Mouse (Mus musculus) embryonic facial prominence, embryonic 12.5 days (tissue): ENCODE results near the gene Slit3. TPM values are rescaled to one million over a fixed set of nuclear protein-coding genes. Genes with fewer than 3 reads are reported as not detected.
A peak's percentile ranks its signal among the peaks of the same experiment; 100 is the strongest.

ENCODE experiments used
- ATAC-seq: fragments of 200-750 bp; cut with Nextera tagmentation; 2 replicates; pipeline ENCODE4 v1.8.0; 2017; ENCODE audit not compliant: insufficient number of reproducible peaks, insufficient read depth, low FRiP score, low TSS enrichment
- H3K27ac ChIP-seq: fragments of 300-500 bp; sonication (generic); 2 replicates; pipeline ENCODE4 v1.5.1; 2016; ENCODE audit warnings: mild to moderate bottlenecking
- H3K27me3 ChIP-seq: fragments of 300-500 bp; sonication (generic); 2 replicates; pipeline ENCODE4 v1.6.1; 2016; ENCODE audit warnings: mild to moderate bottlenecking, moderate library complexity
- H3K36me3 ChIP-seq: fragments of 300-500 bp; sonication (generic); 2 replicates; pipeline ENCODE4 v1.6.1; 2016; ENCODE audit warnings: mild to moderate bottlenecking
- H3K4me1 ChIP-seq: fragments of 300-500 bp; sonication (generic); 2 replicates; pipeline ENCODE4 v1.6.1; 2016
- H3K4me2 ChIP-seq: fragments of 300-500 bp; sonication (generic); replicated peaks from 2 replicates; pipeline ENCODE4 v1.6.1; 2016; ENCODE audit warnings: mild to moderate bottlenecking, moderate library complexity
- H3K4me3 ChIP-seq: fragments of 300-500 bp; sonication (generic); 2 replicates; pipeline ENCODE4 v1.5.1; 2016; ENCODE audit warnings: mild to moderate bottlenecking
- H3K9ac ChIP-seq: fragments of 300-500 bp; sonication (generic); 2 replicates; pipeline ENCODE4 v1.6.1; 2016; ENCODE audit warnings: mild to moderate bottlenecking, moderate library complexity
- H3K9me3 ChIP-seq: fragments of 300-500 bp; sonication (generic); 2 replicates; pipeline ENCODE4 v1.6.1; 2016; ENCODE audit warnings: mild to moderate bottlenecking, moderate library complexity
- WGBS: fragments of 180-500 bp; shearing (Covaris S2); methylation state at CpG from one replicate; pipeline ENCODE4 v1.1.7; 2016; 5-methylcytosine and 5-hydroxymethylcytosine counted together
- polyA plus RNA-seq: library from polyadenylated mRNA; unstranded; fragments of >200 nt; fragmentation: Nextera tagmentation; extraction: Ambion mirVana; gene quantifications from 2 replicates; pipeline ENCODE4 v1.2.1, GENCODE M21; 2016

Slit3 gene
- polyA plus RNA-seq, 1 experiment from 2014 or later = 33.5 TPM

DNA sequence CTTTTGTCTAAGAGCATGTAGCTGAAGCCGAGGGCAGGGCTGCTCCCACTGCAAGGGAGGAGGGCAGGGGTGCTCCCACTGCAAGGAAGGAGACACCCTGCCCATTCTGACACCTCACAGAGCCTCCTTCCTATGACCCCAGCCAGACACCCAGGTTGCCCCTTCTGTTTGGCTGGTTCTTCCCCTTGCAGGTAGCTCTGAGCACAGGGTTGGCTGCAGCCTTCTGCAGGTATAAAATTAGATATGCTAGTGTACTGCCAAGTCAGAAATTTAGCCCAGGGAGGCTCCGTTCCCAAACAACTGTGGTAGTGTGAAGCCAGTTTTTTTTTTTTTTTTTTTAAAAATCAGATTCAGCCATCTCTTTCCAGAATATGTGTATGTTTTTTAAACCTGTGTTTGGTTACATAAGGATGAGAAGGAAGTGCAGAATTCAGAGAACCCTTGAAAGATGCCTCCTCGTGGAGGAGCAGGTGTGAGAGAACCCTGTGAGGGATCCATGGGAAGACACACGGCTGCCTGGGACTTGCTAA, 39.7 kb downstream of the Slit3 start:
- Histone ChIP-seq H3K36me3 (no peaks in the 10 kb centered on the region), H3K4me3 (no peak overlapping the region), H3K9me3 (no peaks in the 10 kb centered on the region), H3K9ac (no peak overlapping the region), H3K27ac (no peak overlapping the region), H3K4me2 (no peak overlapping the region), H3K4me1 (peaks cover 12% of the 10 kb centered on the region), H3K27me3 (no peaks in the 10 kb centered on the region)
- WGBS = 89% methylated on average over 4 of the region's 4 CpGs
- ATAC-seq = no peak

- Histone ChIP-seq H3K36me3 (no peaks in the 10 kb centered on the region), H3K4me2 (no peak overlapping the region), H3K9me3 (no peaks in the 10 kb centered on the region), H3K4me1 (peaks cover 10% of the 10 kb centered on the region), H3K9ac (no peak overlapping the region), H3K27me3 (no peaks in the 10 kb centered on the region), H3K27ac (no peak overlapping the region), H3K4me3 (no peak overlapping the region)
- 82% methylated on average over 3 of the region's 3 CpGs for WGBS
- ATAC-seq = no peak
These were observed 42.4 kb downstream of the Slit3 start for GRCm38 (mm10) chr11:35163396-35163795.

DNA sequence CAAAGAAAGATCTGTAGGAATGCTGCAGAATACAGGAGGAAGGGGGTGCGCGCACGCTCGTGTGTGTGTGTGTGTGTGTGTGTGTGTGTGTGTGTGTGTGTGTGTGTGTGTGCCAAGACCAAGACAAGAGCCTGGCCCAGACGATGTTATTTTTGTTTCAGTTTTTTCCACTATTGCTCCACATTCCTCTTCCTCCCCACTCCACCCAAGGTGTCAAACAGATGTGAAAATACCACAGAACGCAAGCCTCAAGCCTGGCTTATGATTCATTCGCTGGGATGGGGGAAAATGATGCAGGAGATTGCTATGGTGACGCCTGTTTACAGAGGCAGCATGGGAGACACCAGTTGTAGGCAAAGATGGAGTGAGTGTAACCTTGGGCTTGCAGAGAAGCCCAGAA, 46.2 kb downstream of the Slit3 start:
- H3K4me3 ChIP-seq = no peak overlapping the region
- H3K36me3 ChIP-seq = peaks cover 7% of the 10 kb centered on the region
- no peak overlapping the region for H3K9ac ChIP-seq
- no peak for ATAC-seq
- no peaks in the 10 kb centered on the region for H3K9me3 ChIP-seq
- 63% methylated on average over 8 of the region's 8 CpGs for WGBS
- H3K4me1 ChIP-seq = peaks cover 8% of the 10 kb centered on the region
- no peak overlapping the region for H3K4me2 ChIP-seq
- no peaks in the 10 kb centered on the region for H3K27me3 ChIP-seq
- no peak overlapping the region for H3K27ac ChIP-seq

GRCm38 (mm10) chr11:35171505-35171904, 50.5 kb downstream of the Slit3 start:
- Histone ChIP-seq H3K9me3 (no peaks in the 10 kb centered on the region), H3K27me3 (no peaks in the 10 kb centered on the region), H3K4me1 (no peaks in the 10 kb centered on the region), H3K4me2 (no peak overlapping the region), H3K27ac (no peak overlapping the region), H3K9ac (no peak overlapping the region), H3K4me3 (no peak overlapping the region), H3K36me3 (peaks cover 11% of the 10 kb centered on the region)
- no peak for ATAC-seq
- 89% methylated on average over 6 of the region's 6 CpGs for WGBS

DNA sequence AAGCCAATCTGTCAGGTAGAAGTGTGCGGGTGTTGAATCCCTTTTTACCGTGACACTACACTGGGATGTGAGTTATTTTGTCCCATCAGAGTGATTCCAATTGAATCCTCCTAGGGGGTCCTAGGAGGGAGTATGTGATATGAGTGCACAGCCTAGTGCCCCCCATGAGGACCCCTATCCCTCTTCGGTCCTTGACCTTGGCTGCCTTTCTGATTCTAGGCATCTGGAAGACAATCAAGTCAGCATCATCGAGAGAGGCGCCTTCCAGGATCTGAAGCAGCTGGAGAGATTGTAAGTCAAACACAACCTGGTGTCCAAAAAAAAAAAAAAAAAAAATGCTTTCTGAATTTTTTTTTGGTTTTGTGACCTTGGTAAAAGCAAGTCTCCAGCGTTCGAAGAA, 56.5 kb downstream of the Slit3 start:
- Histone ChIP-seq H3K36me3 (no peaks in the 10 kb centered on the region), H3K4me3 (no peak overlapping the region), H3K4me2 (no peak overlapping the region), H3K27ac (no peak overlapping the region), H3K27me3 (no peaks in the 10 kb centered on the region), H3K4me1 (peaks cover 9% of the 10 kb centered on the region), H3K9me3 (no peaks in the 10 kb centered on the region), H3K9ac (no peak overlapping the region)
- WGBS = 85% methylated on average over 7 of the region's 7 CpGs
- ATAC-seq = no peak

DNA sequence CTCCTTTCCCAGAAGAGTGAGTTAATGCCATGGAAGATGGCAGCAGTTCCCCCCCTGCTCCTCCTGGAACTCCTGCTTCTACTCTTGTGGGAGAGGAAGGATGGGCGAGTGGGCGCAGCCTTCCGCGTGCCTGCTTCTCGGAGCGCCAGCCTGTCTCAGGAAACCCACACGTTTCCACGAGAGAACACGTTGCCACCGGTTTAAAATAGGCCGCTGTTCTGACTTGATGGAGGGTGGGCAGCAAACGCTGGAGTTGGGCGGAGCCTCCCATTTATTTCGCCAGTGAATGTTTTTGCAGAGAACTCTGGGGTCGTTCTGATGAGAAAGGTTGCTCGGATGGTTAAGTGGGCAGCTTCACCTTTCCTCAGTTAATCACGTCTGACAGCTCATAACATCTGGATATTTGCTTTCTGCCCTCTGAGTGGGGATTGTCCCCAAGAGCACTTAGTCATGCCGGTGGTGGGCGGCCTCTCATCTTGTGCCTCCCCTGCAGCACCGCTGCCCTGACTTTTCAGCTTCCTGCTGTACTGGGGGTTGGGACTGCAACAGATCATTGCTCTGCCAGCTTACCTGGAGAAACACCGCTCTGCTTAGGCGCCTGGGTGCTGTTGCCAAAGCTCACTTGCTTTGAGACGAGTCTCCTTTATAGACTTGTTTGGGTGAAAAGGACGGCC, 57.3 kb downstream of the Slit3 start:
- no peak for ATAC-seq
- Histone ChIP-seq H3K4me3 (no peak overlapping the region), H3K4me1 (peaks cover 9% of the 10 kb centered on the region), H3K4me2 (peak overlapping the region; percentile 20; the same call in 1 of the 2 replicates), H3K27ac (no peak overlapping the region), H3K27me3 (no peaks in the 10 kb centered on the region), H3K9me3 (no peaks in the 10 kb centered on the region), H3K36me3 (no peaks in the 10 kb centered on the region), H3K9ac (no peak overlapping the region)
- 36% methylated on average over 24 of the region's 24 CpGs for WGBS

GRCm38 (mm10) chr11:35179305-35179704, 58.3 kb downstream of the Slit3 start:
- H3K27ac ChIP-seq = no peak overlapping the region
- peaks cover 9% of the 10 kb centered on the region for H3K4me1 ChIP-seq
- no peak for ATAC-seq
- H3K4me3 ChIP-seq = no peak overlapping the region
- 66% methylated on average over 8 of the region's 8 CpGs for WGBS
- H3K9me3 ChIP-seq = no peaks in the 10 kb centered on the region
- no peak overlapping the region for H3K9ac ChIP-seq
- H3K36me3 ChIP-seq = no peaks in the 10 kb centered on the region
- H3K27me3 ChIP-seq = no peaks in the 10 kb centered on the region
- no peak overlapping the region for H3K4me2 ChIP-seq

DNA sequence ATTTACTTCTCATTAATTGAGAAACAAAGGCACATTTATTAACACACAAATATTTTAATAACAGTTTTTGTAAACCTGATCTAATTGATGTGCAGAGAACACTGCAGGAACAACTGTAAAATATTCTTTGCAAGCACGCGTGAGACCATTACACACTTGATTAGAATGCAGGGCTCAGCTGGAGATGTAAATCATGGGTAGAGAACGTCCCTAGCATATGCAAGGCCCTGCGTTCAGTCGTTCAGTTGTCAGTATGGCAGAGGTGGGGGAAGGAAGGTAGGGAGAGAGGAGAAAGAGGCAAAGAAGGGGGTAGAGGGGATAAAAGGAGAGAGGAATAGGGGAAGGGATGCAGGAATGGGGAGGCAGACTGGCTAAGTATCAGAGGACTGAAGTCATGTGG, 61.9 kb downstream of the Slit3 start:
- Histone ChIP-seq H3K27ac (no peak overlapping the region), H3K27me3 (no peaks in the 10 kb centered on the region), H3K36me3 (peaks cover 4% of the 10 kb centered on the region; the same call in 1 of the 2 replicates), H3K4me2 (no peak overlapping the region), H3K4me1 (peaks cover 8% of the 10 kb centered on the region), H3K9me3 (no peaks in the 10 kb centered on the region), H3K4me3 (no peak overlapping the region), H3K9ac (no peak overlapping the region)
- ATAC-seq = no peak
- WGBS = 83% methylated on average over 5 of the region's 5 CpGs

- H3K9me3 ChIP-seq = no peaks in the 10 kb centered on the region
- 79% methylated on average over 6 of the region's 6 CpGs for WGBS
- H3K36me3 ChIP-seq = no peaks in the 10 kb centered on the region
- no peak overlapping the region for H3K4me3 ChIP-seq
- H3K4me1 ChIP-seq = no peaks in the 10 kb centered on the region; the same call in 1 of the 2 replicates
- no peak overlapping the region for H3K9ac ChIP-seq
- no peak overlapping the region for H3K27ac ChIP-seq
- H3K27me3 ChIP-seq = no peaks in the 10 kb centered on the region
- no peak for ATAC-seq
- H3K4me2 ChIP-seq = no peak overlapping the region
These were observed 73.8 kb downstream of the Slit3 start for GRCm38 (mm10) chr11:35194826-35195225.

GRCm38 (mm10) chr11:35196777-35197176, 75.8 kb downstream of the Slit3 start:
- Histone ChIP-seq H3K27me3 (no peaks in the 10 kb centered on the region), H3K4me3 (no peak overlapping the region), H3K27ac (no peak overlapping the region), H3K9me3 (no peaks in the 10 kb centered on the region), H3K36me3 (no peaks in the 10 kb centered on the region), H3K4me1 (no peaks in the 10 kb centered on the region; the same call in 1 of the 2 replicates), H3K4me2 (no peak overlapping the region), H3K9ac (no peak overlapping the region)
- WGBS = 88% methylated on average over 7 of the region's 7 CpGs
- ATAC-seq = no peak

GRCm38 (mm10) chr11:35198537-35199088, 77.6 kb downstream of the Slit3 start:
- Histone ChIP-seq H3K4me1 (peaks cover 8% of the 10 kb centered on the region; the same call in 1 of the 2 replicates), H3K27ac (no peak overlapping the region), H3K4me3 (no peak overlapping the region), H3K4me2 (no peak overlapping the region), H3K36me3 (no peaks in the 10 kb centered on the region), H3K9ac (no peak overlapping the region), H3K9me3 (no peaks in the 10 kb centered on the region), H3K27me3 (no peaks in the 10 kb centered on the region)
- no peak for ATAC-seq
- 90% methylated on average over 6 of the region's 6 CpGs for WGBS

- H3K4me2 ChIP-seq = no peak overlapping the region
- WGBS = 76% methylated on average over 5 of the region's 5 CpGs
- no peak for ATAC-seq
- no peaks in the 10 kb centered on the region for H3K9me3 ChIP-seq
- H3K4me1 ChIP-seq = peaks cover 23% of the 10 kb centered on the region
- H3K4me3 ChIP-seq = no peak overlapping the region
- H3K9ac ChIP-seq = no peak overlapping the region
- no peaks in the 10 kb centered on the region for H3K36me3 ChIP-seq
- H3K27ac ChIP-seq = no peak overlapping the region
- no peaks in the 10 kb centered on the region for H3K27me3 ChIP-seq
These were observed 81.3 kb downstream of the Slit3 start for GRCm38 (mm10) chr11:35202332-35202731.
